Mouse (Mus musculus) gastrocnemius, adult 8-10 months (tissue): ENCODE data around the gene Gm13693. TPM values are rescaled to one million over a fixed set of nuclear protein-coding genes. Genes with fewer than 3 reads are reported as not detected.
"Not testable (repeated sequence)": the region's sequence is repeated elsewhere in the genome, so short reads cannot be mapped to it uniquely, and the experiment has no call there.

Experiments used
- DNase-seq, 2 experiments: peaks; one replicate each; pipeline ENCODE4 v3.0.0; 2022; ENCODE audit warnings: low spot score in 2 of 2
- total RNA-seq, 4 experiments: library from RNA; stranded (reverse); gene quantifications; 2 replicates each; pipeline ENCODE4 v1.2.4; 2022

Gene Gm13693
- total RNA-seq, result under 1 TPM in 3 of 4 experiments, not detected in 1; 0.65 to 0.91 (median 0.80) TPM

- not testable (repeated sequence) for DNase-seq
Observed at GRCm38 (mm10) chr2:83961203-83961602, at the start of gene Gm13693. Gene Gm13693 (plus strand): TSS chr2:83961503.

GRCm38 (mm10) chr2:83929478-83930088, 31.7 kb upstream of the Gm13693 start:
- DNase-seq, result no peak

GRCm38 (mm10) chr2:83940931-83941361, 20.4 kb upstream of the Gm13693 start, which contains the start of gene Zswim2:
Gene Zswim2 (minus strand): TSS chr2:83941228.
- peak in 1 of 2 experiments; percentile 5 for DNase-seq

- no peak for DNase-seq
Observed at GRCm38 (mm10) chr2:83941378-83941777, 19.9 kb upstream of the Gm13693 start.

- DNase-seq, result no peak
Observed at GRCm38 (mm10) chr2:83941792-83942191, 19.5 kb upstream of the Gm13693 start.

- not testable (repeated sequence) for DNase-seq
Observed at GRCm38 (mm10) chr2:83955393-83955792, 5.9 kb upstream of the Gm13693 start, which contains the start of gene Gm13698. Gene Gm13698 (plus strand): TSS chr2:83955693.

- DNase-seq, result not testable (repeated sequence)
Observed at GRCm38 (mm10) chr2:83967013-83967412, 5.7 kb downstream of the Gm13693 start, which contains the start of gene Gm13695. Gene Gm13695 (plus strand): TSS chr2:83967313.

GRCm38 (mm10) chr2:83972823-83973222, 11.5 kb downstream of the Gm13693 start, which contains the start of gene Gm13696:
Gene Gm13696 (plus strand): TSS chr2:83973123.
- DNase-seq, result not testable (repeated sequence)

- DNase-seq, result not testable (repeated sequence)
Observed at GRCm38 (mm10) chr2:83978633-83979032, 17.3 kb downstream of the Gm13693 start, which contains the start of gene Gm13694. Gene Gm13694 (plus strand): TSS chr2:83978933.

GRCm38 (mm10) chr2:83984443-83984842, 23.1 kb downstream of the Gm13693 start, which contains the start of gene Gm13697:
Gene Gm13697 (plus strand): TSS chr2:83984743.
- not testable (repeated sequence) for DNase-seq

- DNase-seq, result not testable (repeated sequence)
Observed at GRCm38 (mm10) chr2:83990253-83990652, 28.9 kb downstream of the Gm13693 start, which contains the start of gene Gm13691. Gene Gm13691 (plus strand): TSS chr2:83990553.

GRCm38 (mm10) chr2:83993639-83994255, 32.4 kb downstream of the Gm13693 start:
- DNase-seq, result not testable (repeated sequence)

- not testable (repeated sequence) for DNase-seq
Observed at GRCm38 (mm10) chr2:83994526-83994925, 33.2 kb downstream of the Gm13693 start.

- no peak for DNase-seq
Observed at GRCm38 (mm10) chr2:84008913-84009312, 47.6 kb downstream of the Gm13693 start.

- no peak for DNase-seq
Observed at GRCm38 (mm10) chr2:84009818-84010217, 48.5 kb downstream of the Gm13693 start.

Other genes starting within 250 kb of the Gm13693 start
- gene Itgav, start 237.1 kb upstream of the Gm13693 start, total RNA-seq, result 10 to 100 TPM; 39.5 to 53.4 (median 47.1) TPM
- gene Fam171b, start 148.9 kb upstream of the Gm13693 start, total RNA-seq, result 1 to 10 TPM in 2 of 4 experiments, under 1 TPM in 2; 0.56 to 1.5 (median 0.97) TPM
- not detected for gene Zswim2, start 20.3 kb upstream of the Gm13693 start, total RNA-seq
- under 1 TPM in 3 of 4 experiments, not detected in 1; 0.65 to 0.91 (median 0.80) TPM for gene Gm13698, start 5.8 kb upstream of the Gm13693 start, total RNA-seq
- gene Gm13695, start 5.8 kb downstream of the Gm13693 start, total RNA-seq, result 1 to 10 TPM in 1 of 4 experiments, under 1 TPM in 2, not detected in 1; 0.65 to 5.6 (median 0.91) TPM
- gene Gm13696, start 11.6 kb downstream of the Gm13693 start, total RNA-seq, result under 1 TPM in 3 of 4 experiments, not detected in 1; 0.65 to 0.91 (median 0.80) TPM
- under 1 TPM in 3 of 4 experiments, not detected in 1; 0.65 to 0.91 (median 0.80) TPM for gene Gm13694, start 17.4 kb downstream of the Gm13693 start, total RNA-seq
- under 1 TPM in 3 of 4 experiments, not detected in 1; 0.65 to 0.91 (median 0.80) TPM for gene Gm13697, start 23.2 kb downstream of the Gm13693 start, total RNA-seq
- under 1 TPM in 3 of 4 experiments, not detected in 1; 0.65 to 0.91 (median 0.80) TPM for gene Gm13691, start 29.1 kb downstream of the Gm13693 start, total RNA-seq